Mouse (Mus musculus): ENCODE results near the gene Sorbs1.

Sorbs1 gene

DNA sequence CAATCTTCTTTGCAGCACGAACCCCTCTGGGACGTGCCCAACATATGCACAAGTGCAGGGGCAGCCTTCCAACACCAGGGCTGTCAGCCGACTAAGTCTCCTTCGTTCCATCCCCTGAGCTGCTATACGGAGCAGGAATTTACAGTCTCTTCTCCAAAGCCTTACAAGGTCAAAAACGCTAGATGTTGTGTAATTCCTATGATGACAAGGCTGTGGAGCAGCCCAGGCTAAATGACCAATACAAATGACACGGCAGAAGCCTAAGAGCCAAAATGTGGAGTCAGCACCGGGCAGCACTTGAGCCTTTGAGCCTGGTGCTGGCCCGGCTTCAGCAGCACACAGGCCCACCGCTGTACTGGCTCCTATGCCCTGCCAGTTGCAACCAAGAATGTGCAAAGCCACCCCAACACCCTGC is 35.4 kb downstream of the Sorbs1 start:
- no peak for DNase-seq (ENCODE audit: low spot score)

DNA sequence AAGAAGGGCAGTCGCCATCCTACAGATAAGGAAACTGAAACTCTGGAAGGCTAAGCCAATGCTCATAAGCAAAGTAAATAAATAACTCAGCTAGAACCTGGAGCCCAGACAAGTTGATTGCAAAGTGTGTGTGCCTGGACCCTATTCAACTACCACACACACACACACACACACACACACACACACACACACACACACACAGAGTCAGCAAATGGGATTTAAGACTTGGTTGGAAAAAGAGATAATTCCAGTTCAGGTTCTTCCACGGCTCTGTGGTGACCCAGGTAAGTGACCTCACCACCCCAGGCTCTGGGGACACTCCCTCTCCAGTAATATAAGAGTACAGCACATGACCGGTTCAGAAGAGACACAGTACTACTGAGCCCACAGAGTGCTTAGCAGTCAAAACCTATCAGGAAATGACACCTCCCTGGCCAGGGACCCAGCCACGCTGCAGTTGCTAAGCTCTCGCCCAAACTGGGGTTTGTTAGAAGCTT is 36.1 kb downstream of the Sorbs1 start:
- no peak for DNase-seq (ENCODE audit: low spot score)

DNA sequence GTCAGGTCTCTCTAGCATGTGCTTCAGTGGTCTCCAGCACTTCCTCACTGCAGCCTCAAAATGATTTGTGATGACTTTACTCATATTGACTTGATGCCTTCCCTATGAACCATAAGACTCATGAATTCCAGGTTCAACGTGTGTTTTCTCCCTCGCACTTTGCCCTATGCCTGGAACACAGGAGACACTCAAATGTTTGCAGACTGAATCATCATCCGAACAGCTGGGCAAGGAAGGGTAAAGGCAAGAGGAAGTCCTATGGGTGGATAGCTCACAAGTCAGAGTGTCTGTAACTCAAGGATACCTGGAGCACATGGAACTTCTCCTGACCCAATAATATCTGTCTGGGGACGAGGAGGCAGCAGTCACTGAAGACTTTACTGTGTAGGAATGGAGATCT is 37.1 kb downstream of the Sorbs1 start:
- no peak for DNase-seq (ENCODE audit: low spot score)

- no peak for DNase-seq (ENCODE audit: low spot score)
These were observed 41.9 kb downstream of the Sorbs1 start for GRCm38 (mm10) chr19:40471526-40472245.

GRCm38 (mm10) chr19:40469792-40470191 is 43.8 kb downstream of the Sorbs1 start:
- DNase-seq (ENCODE audit: low spot score) = no peak

GRCm38 (mm10) chr19:40468308-40468707 is 45.3 kb downstream of the Sorbs1 start:
- no peak for DNase-seq (ENCODE audit: low spot score)

GRCm38 (mm10) chr19:40467810-40468209 is 45.8 kb downstream of the Sorbs1 start:
- DNase-seq (ENCODE audit: low spot score) = no peak

DNA sequence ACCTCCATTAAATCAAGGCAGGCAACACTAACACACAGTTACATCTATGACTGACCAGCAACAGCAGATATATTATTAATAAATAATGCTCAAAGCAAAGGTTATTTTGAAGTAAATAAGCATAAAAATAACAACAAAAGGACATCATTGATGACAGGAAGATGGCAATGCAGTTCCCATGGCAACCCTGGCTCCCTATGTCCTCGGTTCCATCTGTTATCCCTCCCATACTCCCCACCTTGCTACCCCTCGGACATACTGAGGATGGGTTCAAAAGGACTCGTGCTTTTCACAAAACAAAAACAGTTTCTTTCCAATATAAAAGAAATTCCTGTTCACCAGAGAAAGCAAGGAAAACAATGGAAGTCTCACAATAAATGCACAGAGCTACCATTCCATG is 48.2 kb downstream of the Sorbs1 start:
- no peak for DNase-seq (ENCODE audit: low spot score)

DNA sequence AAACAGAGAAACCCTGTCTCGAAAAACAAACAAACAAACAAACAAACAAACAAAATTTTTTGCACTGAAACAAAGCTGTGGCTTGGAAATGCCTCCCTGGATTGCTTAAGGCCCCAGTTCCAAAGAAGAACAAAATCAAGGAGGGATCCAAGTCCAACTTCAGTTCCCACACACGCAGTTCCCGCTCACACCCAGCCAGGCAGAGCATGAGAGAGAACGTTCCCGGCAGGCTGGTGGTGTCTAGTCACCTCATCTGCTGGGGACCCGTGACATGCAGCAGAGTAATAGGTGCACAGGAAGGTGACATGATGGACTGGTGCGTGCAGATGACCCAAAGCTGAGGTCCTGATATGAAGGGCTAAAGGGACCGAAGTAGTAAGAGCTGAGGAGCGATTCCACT is 49.2 kb downstream of the Sorbs1 start:
- no peak for DNase-seq (ENCODE audit: low spot score)

DNA sequence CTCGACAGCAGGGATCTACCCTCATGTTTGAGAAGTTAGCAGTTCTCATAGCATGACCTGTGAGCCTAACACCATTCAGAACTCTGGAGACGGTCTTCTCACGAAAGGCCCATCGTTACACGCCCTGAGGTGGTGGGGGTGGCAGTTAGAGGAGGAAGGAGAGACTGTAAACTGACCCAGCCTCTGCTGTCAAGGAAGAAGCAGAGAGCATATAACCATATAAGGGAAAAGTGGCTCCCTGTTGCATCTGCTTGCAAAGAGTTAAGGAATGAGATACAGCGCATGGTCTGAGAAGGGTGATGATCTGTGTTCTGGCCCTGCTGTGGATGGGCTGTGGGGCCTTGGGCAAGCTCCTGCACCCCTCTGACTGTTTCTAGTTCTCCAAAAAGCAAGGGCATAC is 50.7 kb downstream of the Sorbs1 start:
- peak; percentile 52 for DNase-seq (ENCODE audit: low spot score)

GRCm38 (mm10) chr19:40462481-40462880 is 51.1 kb downstream of the Sorbs1 start:
- no peak for DNase-seq (ENCODE audit: low spot score)

DNA sequence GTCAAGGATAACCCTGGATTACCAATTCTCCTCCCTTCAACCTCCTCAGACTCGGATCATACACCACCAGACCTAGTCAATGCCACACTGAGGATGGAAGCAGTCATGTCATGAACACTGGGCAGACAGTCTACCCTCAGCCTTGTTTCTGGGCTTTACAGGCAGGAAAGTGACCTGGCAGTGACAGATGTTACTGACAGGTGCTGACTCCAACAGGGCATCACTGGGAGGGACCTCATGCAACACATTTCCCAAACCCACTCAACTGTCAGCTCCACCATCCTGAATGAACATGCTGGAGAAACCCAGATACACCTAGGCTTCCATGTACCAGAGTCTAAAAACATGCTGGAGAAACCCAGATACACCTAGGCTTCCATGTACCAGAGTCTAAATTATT is 51.9 kb downstream of the Sorbs1 start:
- DNase-seq (ENCODE audit: low spot score) = no peak

DNA sequence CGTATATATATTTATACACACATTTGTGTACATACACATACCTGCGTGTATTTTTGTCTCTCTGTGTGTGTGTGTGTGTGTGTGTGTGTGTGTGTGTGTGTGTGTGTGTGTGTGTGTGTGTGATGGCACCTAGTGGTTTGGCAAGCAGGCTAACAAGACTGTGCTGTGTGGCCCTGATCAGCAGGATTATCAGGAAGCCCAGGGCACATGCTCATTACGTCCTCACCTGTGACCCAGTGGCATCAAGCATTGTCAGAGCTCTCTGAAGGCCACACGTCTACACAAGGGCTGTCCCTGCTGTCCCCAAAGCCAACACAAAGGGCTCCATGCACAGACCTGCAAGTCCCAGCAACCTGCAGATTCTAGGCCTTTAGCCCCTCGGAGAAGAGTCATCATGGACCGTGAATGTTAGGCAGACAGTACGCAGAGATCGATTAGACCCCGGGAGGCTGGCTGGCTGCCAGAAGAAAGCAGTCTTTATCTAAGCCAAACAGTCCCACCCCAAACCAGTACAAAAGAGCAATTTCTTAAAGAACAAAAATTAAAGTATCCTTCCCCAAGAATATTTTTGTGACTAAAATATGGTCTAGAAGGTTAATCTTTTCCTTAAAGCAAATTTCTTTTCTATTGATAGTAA is 52.6 kb downstream of the Sorbs1 start:
- no peak for DNase-seq (ENCODE audit: low spot score)

- DNase-seq (ENCODE audit: low spot score) = no peak
These were observed 54.2 kb downstream of the Sorbs1 start for GRCm38 (mm10) chr19:40459338-40459737.

GRCm38 (mm10) chr19:40458806-40459205 is 54.8 kb downstream of the Sorbs1 start:
- DNase-seq (ENCODE audit: low spot score) = no peak

DNA sequence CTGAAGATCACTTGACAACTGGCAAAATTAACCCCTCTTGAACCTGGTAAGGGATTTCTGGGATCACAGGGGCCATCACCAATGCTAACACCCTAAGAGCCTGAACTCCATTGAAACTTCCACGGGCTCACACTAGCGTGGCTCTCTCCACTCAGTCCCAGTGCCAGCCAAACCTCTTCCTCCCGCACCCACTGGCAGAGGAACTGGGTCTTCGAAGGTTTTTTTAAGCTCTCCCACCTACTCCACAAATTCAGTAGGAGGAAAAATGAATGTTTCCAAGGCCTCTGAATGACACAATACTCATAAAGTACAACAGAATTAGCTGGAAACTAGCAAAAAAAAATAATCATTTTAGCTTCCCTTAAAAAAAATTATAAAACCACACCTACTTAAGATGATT is 58.3 kb downstream of the Sorbs1 start:
- DNase-seq (ENCODE audit: low spot score) = no peak

DNA sequence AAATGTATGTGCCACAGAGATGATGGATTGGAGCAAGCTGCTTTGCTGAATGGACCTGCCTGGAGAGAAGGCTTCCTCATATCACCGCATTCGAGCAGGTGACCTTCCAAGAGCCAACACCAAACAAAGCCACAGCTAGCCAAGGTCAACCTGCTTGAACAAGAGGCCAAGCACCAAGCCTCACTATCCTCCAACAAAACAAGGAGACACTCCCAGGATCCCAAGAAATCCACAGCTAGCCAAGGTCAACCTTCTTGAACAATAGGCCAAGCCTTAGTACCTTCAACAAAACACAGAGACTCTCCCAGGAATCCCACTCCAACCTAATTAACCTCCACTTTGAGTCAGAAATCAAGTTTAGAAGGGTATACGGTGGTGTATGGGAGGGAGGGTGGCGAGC is 59.5 kb downstream of the Sorbs1 start:
- DNase-seq (ENCODE audit: low spot score) = no peak

DNA sequence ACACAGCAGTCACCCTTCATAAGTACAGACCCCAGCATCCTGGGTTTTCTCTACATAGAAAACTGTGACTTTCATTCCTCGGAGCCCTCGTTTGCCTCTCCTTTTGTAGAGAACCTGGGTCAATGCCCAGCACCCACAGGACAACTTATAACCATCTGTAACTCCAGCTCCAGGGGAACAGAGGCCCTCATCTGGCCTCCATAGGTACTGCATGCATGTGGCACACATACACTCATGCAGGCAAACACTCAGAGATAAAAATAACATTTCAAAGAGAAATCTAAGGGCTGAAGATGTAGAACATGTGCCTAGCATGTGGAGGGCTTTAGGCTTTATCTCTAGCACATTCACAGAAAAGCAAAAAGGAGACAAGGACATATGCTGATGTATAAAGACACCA is 61.4 kb downstream of the Sorbs1 start:
- DNase-seq (ENCODE audit: low spot score) = no peak

- no peak for DNase-seq (ENCODE audit: low spot score)
These were observed 62.3 kb downstream of the Sorbs1 start for GRCm38 (mm10) chr19:40451307-40451706.

- DNase-seq (ENCODE audit: low spot score) = no peak
These were observed 67.1 kb downstream of the Sorbs1 start for GRCm38 (mm10) chr19:40446525-40446924.

DNA sequence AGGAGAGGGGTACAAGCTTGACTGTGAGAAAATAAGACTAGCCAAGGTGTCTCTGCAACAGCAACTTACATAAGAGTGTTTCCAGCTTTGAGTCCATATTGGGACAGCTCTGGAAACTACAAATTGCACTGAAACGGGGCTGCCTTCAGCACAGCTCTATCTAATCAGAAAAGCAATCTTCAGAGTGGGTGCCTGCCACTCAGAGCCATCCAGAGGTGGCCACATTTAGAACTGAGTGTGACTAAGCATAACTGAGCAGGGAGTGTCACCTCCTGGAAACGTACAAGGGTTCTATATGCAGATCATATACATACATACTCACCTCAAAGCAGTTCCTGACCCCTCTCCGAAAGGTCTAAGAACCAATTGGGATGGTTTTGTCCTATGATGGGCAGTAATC is 71.2 kb downstream of the Sorbs1 start:
- DNase-seq (ENCODE audit: low spot score) = no peak

GRCm38 (mm10) chr19:40440951-40441350 is 72.6 kb downstream of the Sorbs1 start:
- no peak for DNase-seq (ENCODE audit: low spot score)

DNA sequence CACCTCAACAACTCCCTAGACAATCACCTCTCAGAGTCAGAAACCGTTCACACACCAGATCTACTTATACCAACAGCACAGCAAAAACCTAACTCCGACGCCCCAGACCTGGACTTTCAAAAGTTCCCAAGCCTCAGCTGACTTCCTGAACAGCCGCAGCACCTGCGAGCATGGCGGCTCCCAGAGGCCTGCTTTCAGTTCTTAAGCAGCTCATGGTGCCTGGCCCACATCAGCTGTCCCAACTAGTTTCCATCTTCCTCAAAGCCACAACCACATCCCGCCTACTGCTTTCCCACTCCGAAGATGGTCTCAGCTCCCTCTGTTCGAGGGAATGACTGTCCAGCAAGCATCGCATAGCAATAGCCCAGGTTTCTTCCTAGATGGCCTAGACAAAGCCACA is 74.7 kb downstream of the Sorbs1 start:
- no peak for DNase-seq (ENCODE audit: low spot score)

GRCm38 (mm10) chr19:40437651-40438068 is 75.9 kb downstream of the Sorbs1 start:
- DNase-seq (ENCODE audit: low spot score) = peak; percentile 38
